Comparison of ENCODE assay signal across 17 mouse cellular contexts in the genomic region with DNA sequence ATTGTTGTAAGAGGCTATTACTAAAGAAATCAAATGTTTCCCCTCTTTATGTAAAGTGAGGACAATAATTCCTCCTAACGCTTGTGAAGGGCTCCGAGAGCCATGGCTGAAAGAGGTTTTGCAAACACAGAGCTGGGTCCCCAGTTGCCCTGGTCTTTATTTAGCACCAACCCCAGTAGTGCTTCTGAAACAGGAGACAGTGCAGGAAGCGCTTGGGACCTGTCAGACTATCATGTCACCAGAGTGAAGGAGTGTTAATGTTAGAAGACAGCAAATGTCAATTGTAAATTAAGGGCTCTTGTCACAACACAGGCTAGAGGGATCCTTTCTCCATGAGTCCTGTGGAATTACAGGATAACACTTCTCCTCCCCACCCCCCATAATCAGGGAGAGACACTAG.
"Had no signal": no experiment of that assay in that cellular context is flagged by ENCODE, and none has a peak within 500 bp of the region (broad histone marks: within the 10 kb centered on the region; RNA-seq: fewer than 3 reads in every experiment).

No protein-coding gene starts in this region.

- DNase-seq: kidney, adult 9 months; kidney, postnatal 25 days; liver; liver, embryonic 13.5 days; liver, postnatal 0 days; lung, postnatal 14 days; right cerebral cortex, postnatal 4 days; thymus, adult 2 months; thymus, postnatal 25 days had no signal

- ATAC-seq: liver, postnatal 0 days; midbrain, embryonic 15.5 days had no signal

- H3K27me3 ChIP-seq: liver, embryonic 13.5 days; lung, embryonic 15.5 days; megakaryocyte, embryonic 14.5 days; midbrain, embryonic 15.5 days; neural tube, embryonic 12.5 days; stomach, embryonic 15.5 days had no signal

- H3K9ac ChIP-seq: liver, embryonic 13.5 days; liver, postnatal 0 days; lung, embryonic 15.5 days; midbrain, embryonic 15.5 days; neural tube, embryonic 12.5 days; stomach, embryonic 15.5 days had no signal

- H3K9me3 ChIP-seq: liver, embryonic 13.5 days; lung, embryonic 15.5 days; midbrain, embryonic 15.5 days; neural tube, embryonic 12.5 days; stomach, embryonic 15.5 days had no signal

- H3K36me3 ChIP-seq: liver, embryonic 13.5 days; lung, embryonic 15.5 days; midbrain, embryonic 15.5 days; neural tube, embryonic 12.5 days; stomach, embryonic 15.5 days had no signal

- H3K27ac ChIP-seq: left cerebral cortex, adult 2 months; liver, embryonic 13.5 days; lung, embryonic 15.5 days; macrophage; midbrain, embryonic 15.5 days; neural tube, embryonic 12.5 days; stomach, embryonic 15.5 days had no signal

- H3K4me3 ChIP-seq: left cerebral cortex, adult 2 months; liver, embryonic 13.5 days; lung, embryonic 15.5 days; megakaryocyte, embryonic 14.5 days; midbrain, embryonic 15.5 days; neural tube, embryonic 12.5 days; stomach, embryonic 15.5 days had no signal

- H3K4me2 ChIP-seq: liver, embryonic 13.5 days; lung, embryonic 15.5 days; midbrain, embryonic 11.5 days; midbrain, embryonic 15.5 days; neural tube, embryonic 12.5 days; stomach, embryonic 15.5 days had no signal

- H3K4me1 ChIP-seq: liver, embryonic 13.5 days; lung, embryonic 15.5 days; megakaryocyte, embryonic 14.5 days; midbrain, embryonic 15.5 days; neural tube, embryonic 12.5 days; stomach, embryonic 15.5 days had no signal
